Mouse (Mus musculus): ENCODE results near the gene Gm33543. TPM values are rescaled to one million over a fixed set of nuclear protein-coding genes. Genes with fewer than 3 reads are reported as not detected.

Gm33543 gene
- total RNA-seq (2021) = 1 to 10 TPM; 1.1 to 2.2 TPM
- long read RNA-seq, experiment 1, partial matches to known transcripts = 0 of 8 reads
- long read RNA-seq, experiment 1, other reads (novel, unspliced or antisense) = 6 of 8 reads
- long read RNA-seq, experiment 2 = 0 reads

- DNase-seq = no peak
Measured at GRCm38 (mm10) chr10:95842789-95843637, at the start of gene Gm33543. Gene Gm33543, minus strand, starts transcription at chr10:95842930.

- DNase-seq = no peak
Measured at GRCm38 (mm10) chr10:95892132-95892531, 49.4 kb upstream of the Gm33543 start.

GRCm38 (mm10) chr10:95891214-95891960 is 48.7 kb upstream of the Gm33543 start:
- DNase-seq = no peak

- no peak for DNase-seq
Measured at GRCm38 (mm10) chr10:95883761-95884517, 41.2 kb upstream of the Gm33543 start.

GRCm38 (mm10) chr10:95882036-95882435 is 39.3 kb upstream of the Gm33543 start:
- no peak for DNase-seq

- no peak for DNase-seq
Measured at GRCm38 (mm10) chr10:95879983-95880934, 37.5 kb upstream of the Gm33543 start.

- DNase-seq = no peak
Measured at GRCm38 (mm10) chr10:95870782-95871181, 28.1 kb upstream of the Gm33543 start.

GRCm38 (mm10) chr10:95868348-95868747 is 25.6 kb upstream of the Gm33543 start:
- no peak for DNase-seq

- no peak for DNase-seq
Measured at GRCm38 (mm10) chr10:95867596-95867995, 24.9 kb upstream of the Gm33543 start.

GRCm38 (mm10) chr10:95864349-95865124 is 21.8 kb upstream of the Gm33543 start:
- DNase-seq = peak; percentile 4

GRCm38 (mm10) chr10:95862664-95863063 is 19.9 kb upstream of the Gm33543 start:
- no peak for DNase-seq

GRCm38 (mm10) chr10:95858164-95858563 is 15.4 kb upstream of the Gm33543 start:
- DNase-seq = peak; percentile 17

GRCm38 (mm10) chr10:95855411-95855810 is 12.7 kb upstream of the Gm33543 start:
- DNase-seq = no peak

GRCm38 (mm10) chr10:95850504-95850903 is 7.8 kb upstream of the Gm33543 start:
- DNase-seq = peak; percentile 8

GRCm38 (mm10) chr10:95846739-95847138 is 4.0 kb upstream of the Gm33543 start:
- DNase-seq = no peak

- DNase-seq = no peak
Measured at GRCm38 (mm10) chr10:95846281-95846680, 3.6 kb upstream of the Gm33543 start.

- no peak for DNase-seq
Measured at GRCm38 (mm10) chr10:95843878-95844277, 1.1 kb upstream of the Gm33543 start.

GRCm38 (mm10) chr10:95841241-95841640 is 1.5 kb downstream of the Gm33543 start:
- no peak for DNase-seq

- DNase-seq = no peak
Measured at GRCm38 (mm10) chr10:95839803-95840202, 2.9 kb downstream of the Gm33543 start.

- no peak for DNase-seq
Measured at GRCm38 (mm10) chr10:95839036-95839435, 3.7 kb downstream of the Gm33543 start.
